Mouse (Mus musculus) limb, embryonic 14.5 days (tissue): ENCODE measurements at regions not wholly inside any gene's neighbourhood (a gene's known extent, or its start where the extent isn't known, plus 50 kb on each side); places are given as distances from the start of the nearest gene placed in this dataset.
A peak's percentile ranks its signal among the peaks of the same experiment; 100 is the strongest.

Experiments
- ATAC-seq: fragments of 200-750 bp; cut with Nextera tagmentation; 2 replicates; pipeline ENCODE4 v1.8.0; 2017; ENCODE audit warnings: low read depth, moderate number of reproducible peaks, moderate TSS enrichment; ENCODE audit not compliant: low FRiP score
- DNase-seq: peaks from one replicate; pipeline ENCODE4 v3.0.0-alpha.2; 2015; ENCODE audit warnings: low spot score
- H3K27ac ChIP-seq: fragments of 300-500 bp; sonication (generic); replicated peaks from 2 replicates; pipeline ENCODE4 v1.5.1; 2014; ENCODE audit warnings: low read depth, mild to moderate bottlenecking, low read length, moderate library complexity, mixed read lengths
- H3K27me3 ChIP-seq: fragments of 300-500 bp; sonication (generic); 2 replicates; pipeline ENCODE4 v1.6.1; 2014; ENCODE audit warnings: low read length, mixed read lengths; ENCODE audit not compliant: control insufficient read depth, insufficient read depth
- H3K36me3 ChIP-seq: fragments of 300-500 bp; sonication (generic); 2 replicates; pipeline ENCODE4 v1.6.1; 2014; ENCODE audit warnings: mild to moderate bottlenecking, low read length, moderate library complexity, mixed read lengths; ENCODE audit not compliant: control insufficient read depth, insufficient read depth
- H3K4me1 ChIP-seq: fragments of 300-500 bp; sonication (generic); 2 replicates; pipeline ENCODE4 v1.6.1; 2014; ENCODE audit warnings: antibody characterized with exemption, low read length, mixed read lengths; ENCODE audit not compliant: control insufficient read depth, insufficient read depth
- H3K4me2 ChIP-seq: fragments of 300-500 bp; sonication (generic); replicated peaks from 2 replicates; pipeline ENCODE4 v1.6.1; 2014; ENCODE audit warnings: low read depth, mild to moderate bottlenecking, low read length, moderate library complexity; ENCODE audit not compliant: severe bottlenecking
- H3K4me3 ChIP-seq: fragments of 300-500 bp; sonication (generic); replicated peaks from 2 replicates; pipeline ENCODE4 v1.5.1; 2014; ENCODE audit warnings: low read length
- H3K9ac ChIP-seq: fragments of 300-500 bp; sonication (generic); 2 replicates; pipeline ENCODE4 v1.6.1; 2014; ENCODE audit warnings: mild to moderate bottlenecking, low read depth, low read length, moderate library complexity; ENCODE audit not compliant: severe bottlenecking
- H3K9me3 ChIP-seq: fragments of 300-500 bp; sonication (generic); 2 replicates; pipeline ENCODE4 v1.6.1; 2016; ENCODE audit warnings: low read length; ENCODE audit not compliant: control insufficient read depth
- POLR2A ChIP-seq: fragments of 200-500 bp; IDR thresholded peaks from 2 replicates; pipeline ENCODE4 v1.8.0; 2012; ENCODE audit warnings: inconsistent platforms, mild to moderate bottlenecking, moderate library complexity, borderline replicate concordance; ENCODE audit not compliant: insufficient read depth, insufficient read length; ENCODE audit errors: extremely low read depth
- WGBS: fragments of 180-500 bp; shearing (Covaris S2); extraction: QIAGEN DNeasy Blood & Tissue Kit; methylation state at CpG from one replicate; pipeline ENCODE4 v1.1.7; 2014; 5-methylcytosine and 5-hydroxymethylcytosine counted together

- Histone ChIP-seq H3K9ac (no peak overlapping the region), H3K9me3 (no peaks in the 10 kb centered on the region), H3K36me3 (no peaks in the 10 kb centered on the region), H3K4me3 (no peak overlapping the region), H3K4me1 (no peaks in the 10 kb centered on the region), H3K27me3 (no peaks in the 10 kb centered on the region), H3K4me2 (no peak overlapping the region), H3K27ac (no peak overlapping the region)
- ATAC-seq (no peak), DNase-seq (no peak)
- no peak for TF ChIP-seq POLR2A
- 83% methylated on average over 6 of the region's 6 CpGs for WGBS
These were observed 483.4 kb downstream of the Adam3 start for GRCm38 (mm10) chr8:24242211-24242610.

- Histone ChIP-seq H3K9me3 (no peaks in the 10 kb centered on the region), H3K9ac (no peak overlapping the region), H3K4me2 (no peak overlapping the region), H3K27ac (no peak overlapping the region), H3K36me3 (no peaks in the 10 kb centered on the region), H3K4me3 (no peak overlapping the region), H3K4me1 (no peaks in the 10 kb centered on the region), H3K27me3 (no peaks in the 10 kb centered on the region)
- ATAC-seq (no peak), DNase-seq (no peak)
- 76% methylated on average over 7 of the region's 7 CpGs for WGBS
- no peak for TF ChIP-seq POLR2A
These were observed 485.3 kb downstream of the Adam3 start for GRCm38 (mm10) chr8:24240211-24240983.

GRCm38 (mm10) chr8:24234981-24235380 lies 490.7 kb downstream of the Adam3 start:
- Histone ChIP-seq H3K9ac (no peak overlapping the region), H3K36me3 (no peaks in the 10 kb centered on the region), H3K4me1 (no peaks in the 10 kb centered on the region), H3K27ac (no peak overlapping the region), H3K9me3 (no peaks in the 10 kb centered on the region), H3K4me3 (no peak overlapping the region), H3K27me3 (no peaks in the 10 kb centered on the region), H3K4me2 (no peak overlapping the region)
- TF ChIP-seq POLR2A, result no peak
- WGBS, result 38% methylated on average over 7 of the region's 7 CpGs
- peak; percentile 80 for ATAC-seq
- peak; percentile 76 for DNase-seq

- Histone ChIP-seq H3K4me3 (no peak overlapping the region), H3K9me3 (no peaks in the 10 kb centered on the region), H3K4me1 (no peaks in the 10 kb centered on the region), H3K9ac (no peak overlapping the region), H3K27me3 (no peaks in the 10 kb centered on the region), H3K4me2 (no peak overlapping the region), H3K27ac (no peak overlapping the region), H3K36me3 (no peaks in the 10 kb centered on the region)
- no peak for TF ChIP-seq POLR2A
- ATAC-seq (no peak), DNase-seq (no peak)
- 76% methylated on average over 1 of the region's 1 CpGs for WGBS
These were observed 497.5 kb downstream of the Adam3 start for GRCm38 (mm10) chr8:24228148-24228547.

GRCm38 (mm10) chr8:24227331-24228072 lies 498.1 kb downstream of the Adam3 start:
- Histone ChIP-seq H3K9me3 (no peaks in the 10 kb centered on the region), H3K9ac (no peak overlapping the region), H3K27me3 (no peaks in the 10 kb centered on the region), H3K36me3 (no peaks in the 10 kb centered on the region), H3K27ac (no peak overlapping the region), H3K4me2 (no peak overlapping the region), H3K4me1 (no peaks in the 10 kb centered on the region), H3K4me3 (no peak overlapping the region)
- 55% methylated on average over 5 of the region's 5 CpGs for whole genome bisulfite sequencing
- no peak for ATAC-seq
- DNase-seq, result no peak
- no peak for TF ChIP-seq POLR2A
